Mouse (Mus musculus): ENCODE data around the gene 5830473C10Rik. TPM values are rescaled to one million over a fixed set of nuclear protein-coding genes. Genes with fewer than 3 reads are reported as not detected.

5830473C10Rik gene
- polyA plus RNA-seq, 1 experiment from 2014 or later, result 1.8 TPM

Other genes starting within 250 kb of the 5830473C10Rik start
- 7.8 and 8.2 TPM in 2 replicates for gene Ankrd17, start 194.5 kb upstream of the 5830473C10Rik start, polyA plus RNA-seq (2015; fragmentation: Nextera tagmentation; extraction: Ambion mirVana)
- 1.5 and 1.8 TPM in 2 replicates for gene Gm9958, start 193.9 kb upstream of the 5830473C10Rik start, polyA plus RNA-seq (2015; fragmentation: Nextera tagmentation; extraction: Ambion mirVana)
- gene Alb, start 100.2 kb upstream of the 5830473C10Rik start, polyA plus RNA-seq (2015; fragmentation: Nextera tagmentation; extraction: Ambion mirVana), result 7,404 and 8,768 TPM in 2 replicates
- gene Afp, start 70.4 kb upstream of the 5830473C10Rik start, polyA plus RNA-seq (2015; fragmentation: Nextera tagmentation; extraction: Ambion mirVana), result 15,779 and 15,904 TPM in 2 replicates
- 34.3 and 34.6 TPM in 2 replicates for gene Afm, start 42.2 kb upstream of the 5830473C10Rik start, polyA plus RNA-seq (2015; fragmentation: Nextera tagmentation; extraction: Ambion mirVana)
- 5.8 and 6.7 TPM in 2 replicates for gene Rassf6, start 79.5 kb downstream of the 5830473C10Rik start, polyA plus RNA-seq (2015; fragmentation: Nextera tagmentation; extraction: Ambion mirVana)
- gene Cxcl5, start 198.3 kb downstream of the 5830473C10Rik start, polyA plus RNA-seq (2015; fragmentation: Nextera tagmentation; extraction: Ambion mirVana), result 0.51 and 0.60 TPM in 2 replicates
- gene Ppbp, start 207.4 kb downstream of the 5830473C10Rik start, polyA plus RNA-seq (2015; fragmentation: Nextera tagmentation; extraction: Ambion mirVana), result 133 and 149 TPM in 2 replicates
- gene Pf4, start 211.3 kb downstream of the 5830473C10Rik start, polyA plus RNA-seq (2015; fragmentation: Nextera tagmentation; extraction: Ambion mirVana), result 272 and 275 TPM in 2 replicates
- not detected in 2 replicates for gene Cxcl3, start 225.0 kb downstream of the 5830473C10Rik start, polyA plus RNA-seq (2015; fragmentation: Nextera tagmentation; extraction: Ambion mirVana)
- gene Cxcl15, start 233.4 kb downstream of the 5830473C10Rik start, polyA plus RNA-seq (2015; fragmentation: Nextera tagmentation; extraction: Ambion mirVana), result not detected in 2 replicates